Mouse (Mus musculus): Measurements from ENCODE around the gene Fzd5.

Gene Fzd5

DNA sequence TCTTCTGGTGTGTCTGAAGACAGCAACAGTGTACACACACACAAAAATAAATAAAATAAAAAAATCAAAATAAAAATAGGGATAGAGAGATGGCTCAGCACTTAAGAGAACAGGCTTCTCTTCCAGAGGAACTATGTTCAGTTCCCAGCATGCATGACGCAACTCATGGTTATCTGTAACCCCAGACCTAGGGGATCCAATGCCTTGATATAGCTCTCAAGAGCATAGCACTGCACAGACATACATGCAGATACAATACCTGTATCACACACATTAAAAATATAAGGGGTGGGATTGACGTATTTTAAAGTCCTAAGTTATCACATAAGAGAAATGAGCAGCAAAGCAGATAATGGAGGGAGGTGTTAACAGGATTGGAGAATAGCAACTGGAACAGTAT, 53.1 kb downstream of the Fzd5 start:
- DNase-seq (ENCODE audit: low spot score in 2 of 2): no peak

DNA sequence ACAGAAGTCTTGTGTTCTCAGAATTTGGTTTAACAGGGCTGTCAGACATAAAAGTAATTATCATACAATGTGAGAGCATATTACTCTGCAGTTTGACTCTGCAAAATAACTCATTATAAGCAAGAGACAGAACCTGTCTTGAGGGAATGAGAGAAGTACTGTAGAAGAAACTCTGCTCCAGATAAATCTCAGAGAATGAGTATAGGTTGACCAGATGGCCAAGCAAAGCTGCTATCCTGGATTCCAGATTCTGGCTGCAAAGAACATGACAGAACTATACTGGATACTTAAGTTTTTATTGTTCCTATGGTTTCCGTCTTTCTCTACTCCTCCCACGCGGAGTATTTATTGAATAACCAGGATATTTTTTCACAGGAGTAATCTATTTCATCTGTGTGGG, 54.5 kb downstream of the Fzd5 start:
- no peak for DNase-seq (ENCODE audit: low spot score in 2 of 2)

DNA sequence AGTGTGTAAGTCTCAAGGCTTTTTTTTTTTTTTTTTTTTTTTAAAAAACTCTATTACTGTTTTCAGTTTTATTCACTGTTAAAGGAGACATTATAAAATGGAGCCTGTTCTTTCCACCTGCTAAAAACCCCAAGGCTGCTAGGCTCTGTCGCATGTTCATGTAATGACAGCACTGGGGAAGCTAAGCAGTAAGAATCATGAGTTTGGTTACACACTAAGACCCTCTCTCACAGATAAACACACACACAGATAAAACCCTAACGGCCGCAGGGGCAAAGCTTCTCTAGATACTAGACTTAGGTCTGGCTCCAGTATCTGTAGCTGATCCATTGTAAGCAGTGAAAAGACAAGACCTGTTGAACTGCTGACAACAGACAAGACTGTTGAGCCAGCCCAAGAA, 56.1 kb downstream of the Fzd5 start:
- DNase-seq (ENCODE audit: low spot score in 2 of 2): no peak

Data from cerebellum, postnatal 4 days (tissue).